Mouse (Mus musculus): ENCODE measurements around the gene Rorb. TPM values are rescaled to one million over a fixed set of nuclear protein-coding genes. Genes with fewer than 3 reads are reported as not detected.

The Rorb gene
- polyA plus RNA-seq, 2 experiments, result not detected

DNA sequence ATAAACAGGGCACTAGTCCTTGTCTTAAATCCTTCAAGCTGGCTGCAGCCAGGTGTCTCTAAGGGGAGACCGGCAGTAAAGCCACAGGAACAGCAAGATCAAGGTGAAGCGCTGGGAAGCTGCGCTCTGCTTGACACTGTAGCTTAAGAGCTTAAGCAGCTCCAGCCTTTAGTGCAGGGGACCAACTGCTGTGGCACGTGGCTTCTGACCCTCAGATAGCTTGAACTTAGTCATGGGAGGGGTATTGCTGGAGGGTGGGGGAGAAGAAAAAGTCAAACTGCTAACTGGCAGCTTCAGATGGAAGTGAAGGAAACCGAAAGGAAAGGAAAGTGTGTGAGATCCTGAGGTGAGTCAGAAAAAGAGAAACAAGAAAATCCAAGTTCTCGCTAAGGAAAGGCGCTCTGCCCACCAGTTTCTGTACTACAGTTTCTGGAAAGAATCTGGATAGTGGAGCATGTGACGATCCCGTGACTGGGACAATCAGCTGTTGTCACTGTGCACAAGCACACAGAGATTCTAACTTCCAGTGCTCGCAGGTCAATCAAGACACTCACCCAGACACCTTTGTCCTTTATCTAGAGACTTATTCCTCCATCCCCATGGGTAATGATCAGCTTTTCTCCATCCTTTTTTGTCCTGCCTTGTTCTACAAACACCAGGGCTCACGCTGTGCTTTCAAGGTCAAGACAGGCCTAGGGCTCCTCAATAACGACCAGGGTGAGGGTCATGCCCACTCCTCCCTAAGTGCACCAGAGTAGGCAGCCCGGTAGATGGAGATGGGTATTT, 2.2 kb downstream of the Rorb start:
- TF ChIP-seq EP300 (IDR thresholded peaks at IDR 0.05; ENCODE audit: low read depth), result no peak
- no peak for TF ChIP-seq CTCF (IDR thresholded peaks at IDR 0.05; ENCODE audit: low read depth)

DNA sequence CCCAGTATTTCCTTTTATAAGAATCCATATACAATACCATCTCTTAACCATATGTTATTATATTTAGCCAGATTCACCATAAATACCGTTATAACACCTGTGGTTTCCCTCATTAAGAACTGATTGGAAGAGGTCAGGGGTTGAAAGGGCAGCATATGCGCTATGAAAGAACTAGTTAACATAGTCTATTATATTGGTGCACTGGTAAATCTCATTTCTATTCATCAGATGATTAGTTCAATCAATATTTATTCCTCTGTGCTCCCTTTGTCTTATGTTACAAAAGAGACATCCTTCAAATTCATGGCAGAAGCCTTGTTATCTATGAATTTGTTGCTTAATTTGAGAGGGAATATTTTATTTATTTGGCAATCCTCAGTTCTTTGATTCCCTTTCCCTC, 6.4 kb downstream of the Rorb start:
- WGBS (ENCODE audit: insufficient replicate concordance), result 65% methylated on average over 2 of the region's 2 CpGs
- Histone ChIP-seq H3K36me3 (replicated peaks; ENCODE audit: control insufficient read depth, insufficient read depth, low read depth) (no peaks in the 10 kb centered on the region), H3K9me3 (ENCODE audit: control insufficient read depth, low read length) (no peaks in the 10 kb centered on the region), H3K27me3 (ENCODE audit: control insufficient read depth, insufficient read depth, low read length) (peaks cover 14% of the 10 kb centered on the region), H3K4me2 (ENCODE audit: low read depth) (no peak overlapping the region), H3K4me1 (replicated peaks; ENCODE audit: control insufficient read depth in 2 of 2, insufficient read depth in 2 of 2, low read length in 1 of 2) (no peaks in the 10 kb centered on the region), H3K27ac (no peak overlapping the region), H3K9ac (replicated peaks) (no peak overlapping the region), H3K4me3 (ENCODE audit: insufficient read depth in 1 of 2, low read depth in 2 of 2, low read length in 2 of 2) (no peak overlapping the region)
- DNase-seq (ENCODE audit: low read depth in 3 of 3, low spot score in 3 of 3), result no peak
- no peak for TF ChIP-seq CTCF (IDR thresholded peaks at IDR 0.05; ENCODE audit: low read depth)
- no peak for TF ChIP-seq EP300 (IDR thresholded peaks at IDR 0.05; ENCODE audit: low read depth)
- no peak for ATAC-seq (ENCODE audit: insufficient read depth)

More for the DNA sequence above, 2.2 kb downstream of the Rorb start:
- 25% methylated on average over 13 of the region's 13 CpGs for WGBS (ENCODE audit: insufficient replicate concordance)
- no peak overlapping the region for H3K4me3 ChIP-seq (ENCODE audit: insufficient read depth in 1 of 2, low read depth in 2 of 2, low read length in 2 of 2)
- no peaks in the 10 kb centered on the region for H3K36me3 ChIP-seq (replicated peaks; ENCODE audit: control insufficient read depth, insufficient read depth, low read depth)
- H3K4me2 ChIP-seq (ENCODE audit: low read depth), result no peak overlapping the region
- H3K9me3 ChIP-seq (ENCODE audit: control insufficient read depth, low read length), result no peaks in the 10 kb centered on the region
- no peaks in the 10 kb centered on the region; a peak in 1 of 4 replicates for H3K4me1 ChIP-seq (replicated peaks; ENCODE audit: control insufficient read depth in 2 of 2, insufficient read depth in 2 of 2, low read length in 1 of 2)
- H3K27me3 ChIP-seq (ENCODE audit: control insufficient read depth, insufficient read depth, low read length), result peaks cover 24% of the 10 kb centered on the region
- H3K9ac ChIP-seq (replicated peaks), result no peak overlapping the region
- ATAC-seq (ENCODE audit: insufficient read depth), result no peak
- no peak overlapping the region for H3K27ac ChIP-seq
- no peak for DNase-seq (ENCODE audit: low read depth in 3 of 3, low spot score in 3 of 3)

DNA sequence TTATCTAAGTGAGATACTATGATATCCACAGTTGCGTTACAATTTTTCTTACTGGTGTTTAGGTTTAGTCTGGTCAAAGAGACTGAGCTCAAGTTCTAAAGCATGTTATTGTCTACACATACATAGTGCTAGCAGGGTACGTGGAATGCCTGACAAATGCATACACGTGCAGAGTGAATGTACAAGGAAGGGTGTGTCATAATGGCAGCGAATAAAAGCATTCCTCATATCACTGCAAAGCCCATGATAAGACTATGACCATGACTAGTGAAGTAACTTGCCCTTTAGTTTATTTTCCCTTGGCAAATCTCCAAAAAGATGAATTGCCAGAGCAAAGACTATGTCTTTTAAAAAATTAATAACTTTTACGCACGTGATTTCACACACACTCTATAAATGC, 13.8 kb downstream of the Rorb start:
- TF ChIP-seq CTCF (IDR thresholded peaks at IDR 0.05; ENCODE audit: low read depth) (no peak), EP300 (IDR thresholded peaks at IDR 0.05; ENCODE audit: low read depth) (no peak)
- Histone ChIP-seq H3K27me3 (ENCODE audit: control insufficient read depth, insufficient read depth, low read length) (no peaks in the 10 kb centered on the region), H3K4me2 (ENCODE audit: low read depth) (no peak overlapping the region)

DNA sequence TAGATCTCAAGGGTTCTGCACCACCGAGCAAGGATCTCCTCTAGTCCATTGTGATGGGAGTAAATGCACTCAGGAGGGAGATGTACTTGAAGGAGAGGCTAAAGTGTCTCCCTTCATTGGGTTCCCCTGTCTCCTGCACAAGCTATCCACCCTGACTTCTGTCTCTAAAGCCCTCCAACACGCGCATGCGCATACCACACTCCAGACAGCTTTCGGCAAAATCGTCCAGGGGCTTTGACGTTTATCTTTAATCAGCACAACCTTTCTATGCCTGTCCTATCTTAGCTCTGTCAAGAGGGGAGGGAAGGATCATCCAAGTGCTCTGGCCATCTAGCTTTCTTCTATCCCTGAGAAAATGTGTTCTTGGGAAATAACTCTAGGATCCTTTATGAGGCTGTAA, 21.6 kb downstream of the Rorb start:
- DNase-seq (ENCODE audit: low read depth in 3 of 3, low spot score in 3 of 3), result no peak
- 62% methylated on average over 7 of the region's 7 CpGs for WGBS (ENCODE audit: insufficient replicate concordance)
- H3K36me3 ChIP-seq (replicated peaks; ENCODE audit: control insufficient read depth, insufficient read depth, low read depth), result no peaks in the 10 kb centered on the region
- TF ChIP-seq EP300 (IDR thresholded peaks at IDR 0.05; ENCODE audit: low read depth) (no peak), CTCF (IDR thresholded peaks at IDR 0.05; ENCODE audit: low read depth) (no peak)
- H3K4me1 ChIP-seq (replicated peaks; ENCODE audit: control insufficient read depth in 2 of 2, insufficient read depth in 2 of 2, low read length in 1 of 2), result no peaks in the 10 kb centered on the region
- H3K27ac ChIP-seq, result no peak overlapping the region
- H3K4me2 ChIP-seq (ENCODE audit: low read depth), result no peak overlapping the region
- ATAC-seq (ENCODE audit: insufficient read depth), result no peak
- H3K4me3 ChIP-seq (ENCODE audit: insufficient read depth in 1 of 2, low read depth in 2 of 2, low read length in 2 of 2), result no peak overlapping the region
- no peaks in the 10 kb centered on the region for H3K27me3 ChIP-seq (ENCODE audit: control insufficient read depth, insufficient read depth, low read length)
- H3K9me3 ChIP-seq (ENCODE audit: control insufficient read depth, low read length), result no peaks in the 10 kb centered on the region
- H3K9ac ChIP-seq (replicated peaks), result no peak overlapping the region

More for the DNA sequence above, 13.8 kb downstream of the Rorb start:
- ATAC-seq (ENCODE audit: insufficient read depth), result no peak
- Histone ChIP-seq H3K4me3 (ENCODE audit: insufficient read depth in 1 of 2, low read depth in 2 of 2, low read length in 2 of 2) (no peak overlapping the region), H3K4me1 (replicated peaks; ENCODE audit: control insufficient read depth in 2 of 2, insufficient read depth in 2 of 2, low read length in 1 of 2) (no peaks in the 10 kb centered on the region), H3K9ac (replicated peaks) (no peak overlapping the region), H3K9me3 (ENCODE audit: control insufficient read depth, low read length) (no peaks in the 10 kb centered on the region), H3K27ac (no peak overlapping the region), H3K36me3 (replicated peaks; ENCODE audit: control insufficient read depth, insufficient read depth, low read depth) (no peaks in the 10 kb centered on the region)
- WGBS (ENCODE audit: insufficient replicate concordance), result 65% methylated on average over 6 of the region's 6 CpGs
- no peak for DNase-seq (ENCODE audit: low read depth in 3 of 3, low spot score in 3 of 3)

DNA sequence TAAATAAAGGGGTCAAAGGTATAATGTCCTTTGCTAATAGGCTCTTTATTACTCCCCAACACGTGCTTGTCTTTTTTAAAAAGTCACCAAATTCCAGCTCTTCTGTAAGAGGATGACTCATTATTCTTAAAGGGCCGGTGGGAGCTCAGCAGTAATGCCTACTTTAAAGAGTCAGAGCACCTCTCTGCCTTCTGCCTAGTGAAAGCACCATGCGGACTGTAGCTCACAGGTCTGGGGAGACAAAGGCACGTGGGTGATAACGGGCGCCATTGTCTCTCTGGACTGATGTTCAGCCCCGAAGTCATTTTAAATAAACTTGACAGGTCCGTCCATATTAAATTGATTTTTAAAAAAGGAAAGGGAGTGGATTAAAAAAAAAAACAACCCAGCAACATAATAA, 33.1 kb downstream of the Rorb start:
- DNase-seq (ENCODE audit: low read depth in 3 of 3, low spot score in 3 of 3), result no peak
- Histone ChIP-seq H3K4me1 (replicated peaks; ENCODE audit: control insufficient read depth in 2 of 2, insufficient read depth in 2 of 2, low read length in 1 of 2) (no peaks in the 10 kb centered on the region), H3K4me3 (ENCODE audit: insufficient read depth in 1 of 2, low read depth in 2 of 2, low read length in 2 of 2) (no peak overlapping the region), H3K9me3 (ENCODE audit: control insufficient read depth, low read length) (no peaks in the 10 kb centered on the region), H3K27ac (no peak overlapping the region), H3K36me3 (replicated peaks; ENCODE audit: control insufficient read depth, insufficient read depth, low read depth) (no peaks in the 10 kb centered on the region), H3K9ac (replicated peaks) (no peak overlapping the region), H3K4me2 (ENCODE audit: low read depth) (no peak overlapping the region), H3K27me3 (ENCODE audit: control insufficient read depth, insufficient read depth, low read length) (no peaks in the 10 kb centered on the region)
- WGBS (ENCODE audit: insufficient replicate concordance), result 57% methylated on average over 8 of the region's 8 CpGs
- TF ChIP-seq CTCF (IDR thresholded peaks at IDR 0.05; ENCODE audit: low read depth) (no peak), EP300 (IDR thresholded peaks at IDR 0.05; ENCODE audit: low read depth) (no peak)
- no peak for ATAC-seq (ENCODE audit: insufficient read depth)
